Mouse (Mus musculus) MEL (cell line): ENCODE results near the gene Dusp22. TPM values are rescaled to one million over a fixed set of nuclear protein-coding genes. Genes with fewer than 3 reads are reported as not detected.

ENCODE experiments used
- DNase-seq: peaks from one replicate; pipeline ENCODE4 v3.0.0; 2011; ENCODE audit warnings: low read depth, low spot score
- H3K27ac ChIP-seq: 2 replicates; pipeline ENCODE4 v1.5.1; 2012; ENCODE audit warnings: low read depth, mild to moderate bottlenecking, control low read depth, low read length, moderate library complexity; ENCODE audit not compliant: control insufficient read depth
- H3K27me3 ChIP-seq, 2 experiments: fragments of 150-350 bp in 1 of 2; sonication (generic) in 1 of 2; 2 replicates each; pipeline ENCODE4 v1.6.1; 2012; ENCODE audit warnings: low read length in 2 of 2, mild to moderate bottlenecking in 2 of 2, improper control_type of control experiment in 1 of 2, moderate library complexity in 1 of 2; ENCODE audit not compliant: insufficient read depth in 2 of 2, control insufficient read depth in 1 of 2
- H3K36me3 ChIP-seq, 2 experiments: 2 replicates each; pipeline ENCODE4 v1.6.1; 2012 to 2014; ENCODE audit warnings: low read length in 2 of 2, improper control_type of control experiment in 1 of 2, inconsistent platforms in 1 of 2, mild to moderate bottlenecking in 1 of 2; ENCODE audit not compliant: insufficient read depth in 2 of 2, control insufficient read depth in 1 of 2
- H3K4me1 ChIP-seq, 2 experiments: fragments of 150-350 bp in 1 of 2; sonication (generic) in 1 of 2; 2 replicates each; pipeline ENCODE4 v1.6.1; 2012; ENCODE audit warnings: low read length in 2 of 2, improper control_type of control experiment in 1 of 2, mild to moderate bottlenecking in 1 of 2; ENCODE audit not compliant: insufficient read depth in 2 of 2, control insufficient read depth in 1 of 2
- H3K4me3 ChIP-seq, 2 experiments: fragments of 150-350 bp in 1 of 2; sonication (generic) in 1 of 2; 2 replicates each; pipeline ENCODE4 v1.5.1; 2012; ENCODE audit warnings: low read depth in 2 of 2, low read length in 2 of 2, mild to moderate bottlenecking in 2 of 2, moderate library complexity in 2 of 2, control low read depth in 1 of 2, improper control_type of control experiment in 1 of 2; ENCODE audit not compliant: control insufficient read depth in 1 of 2, insufficient read depth in 1 of 2
- H3K79me2 ChIP-seq: 2 replicates; pipeline ENCODE4 v1.6.1; 2012; ENCODE audit warnings: mild to moderate bottlenecking, low read length, moderate library complexity; ENCODE audit not compliant: control insufficient read depth, poor library complexity, insufficient read depth
- H3K9ac ChIP-seq: 2 replicates; pipeline ENCODE4 v1.6.1; 2012; ENCODE audit warnings: low read depth, mild to moderate bottlenecking, control low read depth, low read length, moderate library complexity; ENCODE audit not compliant: control insufficient read depth, poor library complexity, severe bottlenecking
- H3K9me3 ChIP-seq: fragments of 150-350 bp; sonication (generic); replicated peaks from 2 replicates; pipeline ENCODE4 v1.6.1; 2012; ENCODE audit warnings: mild to moderate bottlenecking, low read length, improper control_type of control experiment, moderate library complexity; ENCODE audit not compliant: insufficient read depth
- BHLHE40 ChIP-seq: IDR thresholded peaks from 2 replicates; pipeline ENCODE4 v1.6.1; 2012; ENCODE audit warnings: low read depth, mild to moderate bottlenecking, inconsistent platforms, low read length, improper control_type of control experiment, borderline replicate concordance
- ETS1 ChIP-seq: IDR thresholded peaks from 2 replicates; pipeline ENCODE4 v1.6.1; 2012; ENCODE audit warnings: low read depth, mild to moderate bottlenecking, inconsistent platforms, low read length, improper control_type of control experiment, moderate library complexity
- GATA1 ChIP-seq: IDR thresholded peaks from 2 replicates; pipeline ENCODE4 v1.6.1; 2011; ENCODE audit warnings: low read depth, low read length, improper control_type of control experiment
- HCFC1 ChIP-seq: IDR thresholded peaks from 2 replicates; pipeline ENCODE4 v1.6.1; 2012; ENCODE audit warnings: low read depth, mild to moderate bottlenecking, inconsistent platforms, low read length, improper control_type of control experiment, moderate library complexity
- MAFK ChIP-seq: IDR thresholded peaks from 2 replicates; pipeline ENCODE4 v1.6.1; 2011; ENCODE audit warnings: low read depth, mild to moderate bottlenecking, low read length, improper control_type of control experiment, borderline replicate concordance
- MEF2A ChIP-seq: IDR thresholded peaks from 2 replicates; pipeline ENCODE4 v1.6.1; 2014; ENCODE audit warnings: low read depth, mild to moderate bottlenecking, inconsistent platforms, low read length, improper control_type of control experiment; ENCODE audit not compliant: poor library complexity, insufficient replicate concordance, severe bottlenecking; ENCODE audit errors: extremely low read depth
- MXI1 ChIP-seq: IDR thresholded peaks from 2 replicates; pipeline ENCODE4 v1.6.1; 2011; ENCODE audit warnings: mild to moderate bottlenecking, low read depth, low read length, improper control_type of control experiment
- MYC ChIP-seq: IDR thresholded peaks from 2 replicates; pipeline ENCODE4 v1.6.1; 2011; ENCODE audit warnings: low read depth, mild to moderate bottlenecking, low read length, improper control_type of control experiment, moderate library complexity
- NELFE ChIP-seq: IDR thresholded peaks from 2 replicates; pipeline ENCODE4 v1.6.1; 2011; ENCODE audit warnings: low read depth, low read length, improper control_type of control experiment
- NRF1 ChIP-seq: IDR thresholded peaks from 2 replicates; pipeline ENCODE4 v1.6.1; 2014; ENCODE audit warnings: low read depth, mild to moderate bottlenecking, inconsistent platforms, low read length, improper control_type of control experiment, moderate library complexity; ENCODE audit not compliant: poor library complexity, insufficient read depth, severe bottlenecking
- POLR2A ChIP-seq, 2 experiments: IDR thresholded peaks; 2 replicates each; pipeline ENCODE4 v1.6.1; 2011 to 2012; ENCODE audit warnings: low read length in 2 of 2, mild to moderate bottlenecking in 2 of 2, control low read depth in 1 of 2, improper control_type of control experiment in 1 of 2, low read depth in 1 of 2, moderate library complexity in 1 of 2; ENCODE audit not compliant: control insufficient read depth in 1 of 2, insufficient read depth in 1 of 2, poor library complexity in 1 of 2
- POLR2AphosphoS5 ChIP-seq: IDR thresholded peaks from 2 replicates; pipeline ENCODE4 v1.6.1; 2012; ENCODE audit warnings: low read depth, borderline replicate concordance, mild to moderate bottlenecking, inconsistent platforms, low read length, moderate library complexity, mixed read lengths
- RCOR1 ChIP-seq: IDR thresholded peaks from 2 replicates; pipeline ENCODE4 v1.6.1; 2012; ENCODE audit warnings: low read depth, mild to moderate bottlenecking, inconsistent platforms, low read length, improper control_type of control experiment
- SIN3A ChIP-seq: IDR thresholded peaks from 2 replicates; pipeline ENCODE4 v1.6.1; 2012; ENCODE audit warnings: low read length, improper control_type of control experiment, inconsistent platforms
- SMC3 ChIP-seq: IDR thresholded peaks from 2 replicates; pipeline ENCODE4 v1.6.1; 2011; ENCODE audit warnings: low read depth, low read length, improper control_type of control experiment
- TBP ChIP-seq: IDR thresholded peaks from 2 replicates; pipeline ENCODE4 v1.8.0; 2011; ENCODE audit warnings: low read depth, low read length, improper control_type of control experiment
- UBTF ChIP-seq: IDR thresholded peaks from 2 replicates; pipeline ENCODE4 v1.6.1; 2012; ENCODE audit warnings: low read depth, mild to moderate bottlenecking, inconsistent platforms, low read length, improper control_type of control experiment, moderate library complexity, borderline replicate concordance; ENCODE audit not compliant: insufficient read depth
- USF1 ChIP-seq: IDR thresholded peaks from 2 replicates; pipeline ENCODE4 v1.6.1; 2014; ENCODE audit warnings: low read depth, mild to moderate bottlenecking, inconsistent platforms, low read length, improper control_type of control experiment, moderate library complexity
- ZC3H11A ChIP-seq: IDR thresholded peaks from 2 replicates; pipeline ENCODE4 v1.6.1; 2012; ENCODE audit warnings: low read depth, mild to moderate bottlenecking, inconsistent platforms, low read length, improper control_type of control experiment
- ZKSCAN1 ChIP-seq: IDR thresholded peaks from 2 replicates; pipeline ENCODE4 v1.6.1; 2012; ENCODE audit warnings: low read depth, mild to moderate bottlenecking, inconsistent platforms, low read length, improper control_type of control experiment, moderate library complexity
- ZMIZ1 ChIP-seq: IDR thresholded peaks from 2 replicates; pipeline ENCODE4 v1.6.1; 2012; ENCODE audit warnings: low read depth, mild to moderate bottlenecking, inconsistent platforms, low read length, improper control_type of control experiment, moderate library complexity
- polyA plus RNA-seq, 2 experiments: library from polyadenylated mRNA; stranded (reverse) in 1 of 2; unstranded in 1 of 2; fragments of >175 nt in 1 of 2; fragments of >200 nt in 1 of 2; gene quantifications; 2 replicates each; pipeline versions ENCODE4 v1.2.1 to v1.2.4; 2012; ENCODE audit warnings: low replicate concordance in 2 of 2, low read depth in 1 of 2; ENCODE audit not compliant: insufficient read length in 2 of 2, insufficient read depth in 1 of 2, missing spikeins in 1 of 2
- total RNA-seq: library from RNA; depleted of rRNA; stranded (reverse); fragments of 300-350 nt; gene quantifications from 2 replicates; pipeline ENCODE4 v1.2.3, GENCODE M21; 2012

Gene Dusp22
- total and polyA plus RNA-seq, 3 experiments, result not detected

- no peaks in the 10 kb centered on the region for H3K9me3 ChIP-seq
- no peak overlapping the region for H3K9ac ChIP-seq
- no peak overlapping the region for H3K27ac ChIP-seq
- H3K27me3 ChIP-seq, result no peaks in the 10 kb centered on the region
- H3K36me3 ChIP-seq, result no peaks in the 10 kb centered on the region
- TF ChIP-seq SIN3A, result no peak
- no peak for TF ChIP-seq NELFE
- TF ChIP-seq HCFC1, result no peak
- no peak for TF ChIP-seq MYC
- no peak for TF ChIP-seq ZKSCAN1
- no peak for TF ChIP-seq RCOR1
- no peak for TF ChIP-seq MEF2A
- no peak for TF ChIP-seq USF1
- TF ChIP-seq MAFK, result no peak
- no peak for TF ChIP-seq UBTF
- TF ChIP-seq POLR2AphosphoS5, result no peak
- TF ChIP-seq BHLHE40, result no peak
- TF ChIP-seq MXI1, result no peak
- no peak for TF ChIP-seq SMC3
- no peak for TF ChIP-seq GATA1
- no peak for TF ChIP-seq NRF1
- no peak overlapping the region for H3K4me3 ChIP-seq
- H3K4me1 ChIP-seq, result no peaks in the 10 kb centered on the region
- H3K79me2 ChIP-seq, result no peaks in the 10 kb centered on the region
- no peak for DNase-seq
Observed at GRCm38 (mm10) chr13:30654463-30654862, 5.3 kb upstream of the Dusp22 start.

- no peak for DNase-seq
- Histone ChIP-seq H3K4me1 (no peaks in the 10 kb centered on the region), H3K27ac (no peak overlapping the region), H3K9me3 (no peaks in the 10 kb centered on the region), H3K27me3 (no peaks in the 10 kb centered on the region), H3K79me2 (no peaks in the 10 kb centered on the region), H3K36me3 (no peaks in the 10 kb centered on the region), H3K4me3 (no peak overlapping the region), H3K9ac (no peak overlapping the region)
- TF ChIP-seq ZC3H11A (no peak), HCFC1 (no peak), ZMIZ1 (no peak), POLR2A (IDR thresholded peaks at IDR 0.05; ENCODE audit: control insufficient read depth in 1 of 2, insufficient read depth in 1 of 2, low read depth in 1 of 2, low read length in 2 of 2, poor library complexity in 1 of 2) (no peak), TBP (no peak), MXI1 (no peak), MYC (no peak), MEF2A (no peak), ETS1 (no peak)
Observed at GRCm38 (mm10) chr13:30656909-30657308, 2.9 kb upstream of the Dusp22 start.
